Mouse (Mus musculus) neural tube, embryonic 14.5 days (tissue): ENCODE data around the gene Lgals3. TPM values are rescaled to one million over a fixed set of nuclear protein-coding genes. Genes with fewer than 3 reads are reported as not detected.

Experiments
- ATAC-seq: fragments of 200-750 bp; cut with Nextera tagmentation; 2 replicates; pipeline ENCODE4 v1.8.0; 2017; ENCODE audit warnings: low read depth, mild to moderate bottlenecking, moderate TSS enrichment, moderate library complexity
- H3K27ac ChIP-seq: fragments of 300-500 bp; sonication (generic); 2 replicates; pipeline ENCODE4 v1.5.1; 2014; ENCODE audit warnings: low read depth, mild to moderate bottlenecking, control low read depth, low read length, moderate library complexity, mixed read lengths
- H3K27me3 ChIP-seq: fragments of 300-500 bp; sonication (generic); 2 replicates; pipeline ENCODE4 v1.6.1; 2014; ENCODE audit warnings: low read length; ENCODE audit not compliant: control insufficient read depth, insufficient read depth
- H3K36me3 ChIP-seq: fragments of 300-500 bp; sonication (generic); 2 replicates; pipeline ENCODE4 v1.6.1; 2014; ENCODE audit warnings: low read length, mixed read lengths; ENCODE audit not compliant: control insufficient read depth, insufficient read depth
- H3K4me1 ChIP-seq: fragments of 300-500 bp; sonication (generic); 2 replicates; pipeline ENCODE4 v1.6.1; 2014; ENCODE audit warnings: low read length; ENCODE audit not compliant: control insufficient read depth, insufficient read depth
- H3K4me2 ChIP-seq: fragments of 300-500 bp; sonication (generic); 2 replicates; pipeline ENCODE4 v1.6.1; 2014; ENCODE audit warnings: mild to moderate bottlenecking, low read depth, low read length, control low read depth
- H3K4me3 ChIP-seq: fragments of 300-500 bp; sonication (generic); 2 replicates; pipeline ENCODE4 v1.5.1; 2014; ENCODE audit warnings: low read depth, low read length, control low read depth, mixed read lengths
- H3K9ac ChIP-seq: fragments of 300-500 bp; sonication (generic); replicated peaks from 2 replicates; pipeline ENCODE4 v1.6.1; 2014; ENCODE audit warnings: low read depth, mild to moderate bottlenecking, control low read depth, low read length, mixed read lengths
- H3K9me3 ChIP-seq: fragments of 300-500 bp; sonication (generic); 2 replicates; pipeline ENCODE4 v1.6.1; 2016; ENCODE audit warnings: low read length; ENCODE audit not compliant: control insufficient read depth
- WGBS: fragments of 180-500 bp; shearing (Covaris S2); extraction: QIAGEN DNeasy Blood & Tissue Kit; methylation state at CpG from one replicate; pipeline ENCODE4 v1.1.7; 2014; 5-methylcytosine and 5-hydroxymethylcytosine counted together
- polyA plus RNA-seq: library from polyadenylated mRNA; unstranded; fragments of >200 nt; fragmentation: Nextera tagmentation; extraction: Ambion mirVana; gene quantifications from 2 replicates; pipeline ENCODE4 v1.2.1, GENCODE M21; 2014

The Lgals3 gene
- polyA plus RNA-seq, 1 experiment from 2014 or later = 2.2 TPM

GRCm38 (mm10) chr14:47376526-47376925, 9.0 kb downstream of the Lgals3 start:
- no peak for ATAC-seq
- H3K36me3 ChIP-seq = no peaks in the 10 kb centered on the region
- 81% methylated on average over 2 of the region's 2 CpGs for WGBS
- no peaks in the 10 kb centered on the region for H3K9me3 ChIP-seq
- H3K27ac ChIP-seq = no peak overlapping the region
- H3K27me3 ChIP-seq = peaks cover 11% of the 10 kb centered on the region
- no peak overlapping the region for H3K9ac ChIP-seq
- no peak overlapping the region for H3K4me2 ChIP-seq
- no peak overlapping the region for H3K4me3 ChIP-seq
- peaks cover 5% of the 10 kb centered on the region; the same call in 1 of the 2 replicates for H3K4me1 ChIP-seq

DNA sequence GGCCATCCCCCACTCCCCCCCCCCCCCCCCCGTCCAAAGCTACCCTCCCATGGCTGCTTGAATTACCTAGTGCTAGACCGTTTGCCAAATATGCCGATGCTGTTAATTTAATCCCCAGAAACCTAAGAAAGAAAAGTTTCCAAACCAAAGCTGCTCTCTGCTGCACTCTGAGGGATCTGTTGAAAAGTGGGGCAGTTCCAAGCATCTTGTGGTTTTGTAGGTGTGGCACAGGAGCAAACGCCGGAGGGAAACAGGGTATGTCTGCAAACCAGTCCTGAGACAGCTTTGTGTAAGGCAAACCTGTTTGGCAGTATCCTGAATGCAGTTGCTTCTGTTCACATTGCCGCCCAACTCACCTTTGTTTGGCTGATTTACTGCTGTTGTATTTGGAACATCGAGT, 10.8 kb downstream of the Lgals3 start:
- Histone ChIP-seq H3K27ac (no peak overlapping the region), H3K4me2 (no peak overlapping the region), H3K27me3 (peaks cover 11% of the 10 kb centered on the region), H3K9me3 (no peaks in the 10 kb centered on the region), H3K36me3 (no peaks in the 10 kb centered on the region), H3K9ac (no peak overlapping the region), H3K4me1 (peaks cover 5% of the 10 kb centered on the region; the same call in 1 of the 2 replicates), H3K4me3 (no peak overlapping the region)
- WGBS = 84% methylated on average over 7 of the region's 7 CpGs
- no peak for ATAC-seq

DNA sequence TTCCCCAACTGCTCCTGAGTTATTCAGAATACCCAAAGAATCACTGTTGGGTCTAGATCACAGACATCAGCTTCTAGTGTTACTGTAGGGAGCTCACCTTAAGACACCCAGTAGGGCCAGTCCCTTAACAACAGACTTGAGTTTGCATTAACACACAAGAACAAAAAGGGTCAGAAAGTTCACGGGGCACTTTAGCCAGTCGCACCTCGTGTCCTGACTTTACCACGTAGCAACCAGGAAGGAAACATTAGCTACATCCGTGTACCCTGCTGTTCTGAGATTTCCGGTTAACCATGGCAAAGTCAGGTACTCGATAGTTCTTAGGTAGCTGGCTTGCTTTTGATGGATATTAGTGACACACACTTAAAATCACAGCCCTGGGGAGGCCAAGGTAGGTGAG, 16.4 kb downstream of the Lgals3 start:
- Histone ChIP-seq H3K4me2 (no peak overlapping the region), H3K27ac (no peak overlapping the region), H3K4me1 (no peaks in the 10 kb centered on the region), H3K27me3 (no peaks in the 10 kb centered on the region), H3K4me3 (no peak overlapping the region), H3K9me3 (no peaks in the 10 kb centered on the region), H3K9ac (no peak overlapping the region), H3K36me3 (no peaks in the 10 kb centered on the region)
- WGBS = 85% methylated on average over 7 of the region's 7 CpGs
- no peak for ATAC-seq

DNA sequence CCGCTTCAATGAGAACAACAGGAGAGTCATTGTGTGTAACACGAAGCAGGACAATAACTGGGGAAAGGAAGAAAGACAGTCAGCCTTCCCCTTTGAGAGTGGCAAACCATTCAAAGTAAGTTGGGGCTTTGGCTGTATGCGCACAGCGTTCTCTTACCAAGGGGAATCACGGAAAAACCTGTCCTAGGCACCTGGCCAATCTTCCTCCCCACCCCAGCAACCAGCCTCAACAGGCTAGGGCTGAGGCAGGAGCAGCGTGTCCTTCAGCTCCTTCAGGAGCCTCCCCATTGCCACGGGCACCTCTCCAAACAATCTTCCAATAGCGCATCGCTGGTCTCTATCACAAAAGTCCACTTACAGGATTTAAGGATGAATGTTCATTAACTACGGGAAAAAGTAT, 17.1 kb downstream of the Lgals3 start:
- H3K9ac ChIP-seq = no peak overlapping the region
- H3K4me2 ChIP-seq = no peak overlapping the region
- no peak overlapping the region for H3K4me3 ChIP-seq
- no peak for ATAC-seq
- no peaks in the 10 kb centered on the region for H3K36me3 ChIP-seq
- H3K9me3 ChIP-seq = no peaks in the 10 kb centered on the region
- H3K4me1 ChIP-seq = no peaks in the 10 kb centered on the region
- no peak overlapping the region for H3K27ac ChIP-seq
- no peaks in the 10 kb centered on the region for H3K27me3 ChIP-seq
- 80% methylated on average over 10 of the region's 10 CpGs for WGBS

GRCm38 (mm10) chr14:47386125-47386524, 18.6 kb downstream of the Lgals3 start:
- Histone ChIP-seq H3K4me2 (no peak overlapping the region), H3K36me3 (no peaks in the 10 kb centered on the region), H3K9me3 (no peaks in the 10 kb centered on the region), H3K27me3 (no peaks in the 10 kb centered on the region), H3K4me3 (no peak overlapping the region), H3K9ac (no peak overlapping the region), H3K27ac (no peak overlapping the region), H3K4me1 (no peaks in the 10 kb centered on the region)
- 79% methylated on average over 11 of the region's 11 CpGs for WGBS
- ATAC-seq = no peak

GRCm38 (mm10) chr14:47393354-47394094, 26.0 kb downstream of the Lgals3 start:
- no peaks in the 10 kb centered on the region for H3K4me1 ChIP-seq
- no peak overlapping the region for H3K27ac ChIP-seq
- no peaks in the 10 kb centered on the region for H3K36me3 ChIP-seq
- H3K9ac ChIP-seq = no peak overlapping the region
- 97% methylated on average over 10 of the region's 10 CpGs for WGBS
- no peak overlapping the region for H3K4me3 ChIP-seq
- no peaks in the 10 kb centered on the region for H3K27me3 ChIP-seq
- H3K9me3 ChIP-seq = no peaks in the 10 kb centered on the region
- H3K4me2 ChIP-seq = no peak overlapping the region
- no peak for ATAC-seq

DNA sequence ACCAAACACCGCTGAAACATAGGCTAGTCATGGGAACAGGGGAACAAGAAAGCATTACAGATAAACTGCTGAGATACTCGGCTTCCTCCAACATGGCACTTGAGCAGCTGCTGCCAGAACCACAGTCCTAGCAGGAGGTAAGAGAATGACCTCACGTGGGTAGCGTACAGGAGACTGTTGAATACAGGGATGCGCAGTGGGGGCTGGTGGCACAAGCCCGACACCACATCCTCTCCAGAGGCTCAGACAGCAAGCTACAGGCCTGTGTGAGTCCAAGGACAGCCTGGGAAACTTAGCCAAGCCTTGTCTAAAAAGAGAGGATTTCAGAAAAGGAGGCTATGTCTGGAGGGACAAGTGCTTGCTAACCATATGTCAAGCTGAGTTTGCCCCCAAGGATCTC, 27.5 kb downstream of the Lgals3 start:
- Histone ChIP-seq H3K36me3 (no peaks in the 10 kb centered on the region), H3K4me1 (no peaks in the 10 kb centered on the region), H3K27me3 (no peaks in the 10 kb centered on the region), H3K4me3 (no peak overlapping the region), H3K27ac (no peak overlapping the region), H3K4me2 (no peak overlapping the region), H3K9me3 (no peaks in the 10 kb centered on the region), H3K9ac (no peak overlapping the region)
- no peak for ATAC-seq
- WGBS = 83% methylated on average over 6 of the region's 6 CpGs

DNA sequence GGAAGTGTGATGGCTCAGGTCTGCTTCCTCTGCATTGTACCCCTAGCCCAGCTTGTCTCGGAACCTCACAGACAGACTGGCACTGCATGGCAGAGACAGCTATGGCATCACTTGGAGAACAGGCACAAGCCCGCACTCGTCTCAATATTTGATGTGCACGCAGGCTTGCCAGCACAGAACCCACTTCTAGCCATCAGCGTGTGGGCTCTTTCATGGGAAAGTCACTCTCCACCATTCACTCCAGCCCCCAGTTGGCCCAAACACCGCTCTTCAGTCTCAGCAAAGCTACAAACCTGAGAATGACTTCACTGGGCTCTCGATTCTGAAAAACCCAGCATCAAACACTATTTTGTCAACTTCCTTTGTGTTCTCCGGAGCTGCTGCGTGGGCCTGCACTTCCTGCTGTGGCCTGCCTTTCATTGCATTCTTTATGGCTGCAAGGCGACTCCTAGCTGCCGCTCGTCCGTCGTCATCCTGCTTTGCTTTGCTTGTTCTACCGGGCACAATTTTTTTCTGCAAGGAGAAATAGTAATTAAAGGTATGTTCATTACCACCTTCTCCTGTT, 28.0 kb downstream of the Lgals3 start:
- H3K27ac ChIP-seq = no peak overlapping the region
- no peaks in the 10 kb centered on the region for H3K4me1 ChIP-seq
- no peak overlapping the region for H3K4me2 ChIP-seq
- WGBS = 37% methylated on average over 15 of the region's 15 CpGs
- H3K9me3 ChIP-seq = no peaks in the 10 kb centered on the region
- H3K9ac ChIP-seq = no peak overlapping the region
- no peak overlapping the region for H3K4me3 ChIP-seq
- H3K27me3 ChIP-seq = no peaks in the 10 kb centered on the region
- H3K36me3 ChIP-seq = no peaks in the 10 kb centered on the region
- peak; percentile 47; the same call in 1 of the 2 replicates for ATAC-seq

- H3K4me1 ChIP-seq = no peaks in the 10 kb centered on the region
- no peak overlapping the region for H3K4me2 ChIP-seq
- no peak overlapping the region for H3K27ac ChIP-seq
- peak; percentile 85; the same call in 1 of the 2 replicates for ATAC-seq
- H3K36me3 ChIP-seq = no peaks in the 10 kb centered on the region
- no peak overlapping the region for H3K9ac ChIP-seq
- 58% methylated on average over 5 of the region's 5 CpGs for WGBS
- H3K4me3 ChIP-seq = no peak overlapping the region
- no peaks in the 10 kb centered on the region for H3K9me3 ChIP-seq
- no peaks in the 10 kb centered on the region for H3K27me3 ChIP-seq
These were observed 28.7 kb downstream of the Lgals3 start for GRCm38 (mm10) chr14:47396165-47396652.
